Mouse (Mus musculus) liver, adult (tissue): ENCODE measurements around the gene Tmem63c.

ENCODE experiments used
- GATA4 ChIP-seq: IDR thresholded peaks from 2 replicates; pipeline ENCODE4 v1.6.1; 2014; ENCODE audit warnings: mild to moderate bottlenecking, low read length; ENCODE audit not compliant: insufficient replicate concordance

Gene Tmem63c

GRCm38 (mm10) chr12:87076610-87077009 lies 55.5 kb downstream of the Tmem63c start:
- TF ChIP-seq GATA4, result no peak

GRCm38 (mm10) chr12:87082797-87083196 lies 61.7 kb downstream of the Tmem63c start:
- no peak for TF ChIP-seq GATA4

- TF ChIP-seq GATA4, result no peak
Observed at GRCm38 (mm10) chr12:87087236-87087635, 66.1 kb downstream of the Tmem63c start.

DNA sequence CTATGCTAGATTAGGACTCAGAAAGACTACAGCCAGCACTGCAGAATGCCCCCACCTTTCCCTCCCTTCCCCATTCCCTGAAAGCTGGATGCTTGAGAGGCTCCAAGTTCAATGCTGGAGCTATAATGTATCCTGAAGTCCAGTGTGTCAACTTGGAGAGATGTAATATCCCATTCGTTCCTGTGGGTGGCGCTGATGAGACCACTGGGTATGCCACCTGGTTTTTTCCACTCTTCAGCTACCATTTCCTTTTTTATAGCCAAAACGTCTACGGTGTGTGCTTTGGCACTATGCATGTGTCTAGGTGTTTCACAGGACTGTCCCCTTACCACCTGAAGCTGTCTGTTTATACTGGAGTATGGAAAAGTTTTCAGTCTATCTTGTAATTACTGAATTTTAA lies 67.2 kb downstream of the Tmem63c start:
- no peak for TF ChIP-seq GATA4

- no peak for TF ChIP-seq GATA4
Observed at GRCm38 (mm10) chr12:87089255-87089654, 68.1 kb downstream of the Tmem63c start.

- TF ChIP-seq GATA4, result no peak
Observed at GRCm38 (mm10) chr12:87089701-87090100, 68.6 kb downstream of the Tmem63c start.

- TF ChIP-seq GATA4, result no peak
Observed at GRCm38 (mm10) chr12:87091916-87092315, 70.8 kb downstream of the Tmem63c start.

DNA sequence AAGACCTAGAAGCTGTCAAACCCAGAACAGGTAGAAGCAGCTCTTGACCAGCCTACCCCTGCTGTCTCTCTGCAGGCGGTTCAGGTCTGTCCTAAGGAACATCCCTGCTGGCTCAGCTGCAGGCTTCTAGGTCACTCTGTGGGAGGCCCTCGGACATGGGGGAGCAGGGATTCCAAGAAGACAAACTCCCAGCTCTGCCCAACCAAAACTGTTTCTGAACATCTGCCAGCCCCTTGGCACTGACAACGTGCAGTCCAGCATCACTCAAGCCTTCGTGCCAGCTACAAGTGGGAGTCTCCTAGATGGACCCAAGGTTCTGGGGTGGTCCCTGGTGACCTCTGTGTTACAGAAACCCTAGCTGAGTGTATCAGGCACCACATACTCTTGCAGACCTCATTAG lies 72.1 kb downstream of the Tmem63c start:
- TF ChIP-seq GATA4, result no peak

GRCm38 (mm10) chr12:87093671-87094070 lies 72.5 kb downstream of the Tmem63c start:
- TF ChIP-seq GATA4, result no peak

- no peak for TF ChIP-seq GATA4
Observed at GRCm38 (mm10) chr12:87100331-87100730, 79.2 kb downstream of the Tmem63c start.

DNA sequence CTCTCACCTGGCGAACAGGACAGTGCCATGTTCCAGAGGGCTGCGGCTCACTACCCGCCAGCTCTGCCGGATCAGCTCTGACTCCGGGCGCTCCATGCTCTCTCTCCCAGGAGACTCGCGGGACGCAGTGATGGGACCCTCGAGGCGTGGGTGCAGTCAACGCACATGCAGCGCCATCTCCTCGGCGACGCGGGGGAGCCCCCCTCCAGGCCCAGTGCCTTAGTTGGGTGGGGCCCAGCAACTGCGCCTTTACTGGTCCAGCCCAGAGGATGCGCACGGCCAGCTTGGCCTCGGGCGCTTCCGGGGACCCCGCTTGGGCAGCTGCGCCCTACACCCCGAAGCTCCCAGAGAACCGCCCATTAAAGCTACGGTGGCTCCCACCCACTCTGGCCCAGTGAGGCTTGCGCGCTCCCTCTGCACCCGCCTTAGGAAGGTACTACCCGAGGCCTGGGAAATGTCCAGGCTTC lies 81.1 kb downstream of the Tmem63c start, which contains the start of gene Ngb:
Gene Ngb (minus strand): TSS at position 375 of the 467 bp plus-strand sequence.
- TF ChIP-seq GATA4, result no peak

- no peak for TF ChIP-seq GATA4
Observed at GRCm38 (mm10) chr12:87103471-87103870, 82.3 kb downstream of the Tmem63c start.

DNA sequence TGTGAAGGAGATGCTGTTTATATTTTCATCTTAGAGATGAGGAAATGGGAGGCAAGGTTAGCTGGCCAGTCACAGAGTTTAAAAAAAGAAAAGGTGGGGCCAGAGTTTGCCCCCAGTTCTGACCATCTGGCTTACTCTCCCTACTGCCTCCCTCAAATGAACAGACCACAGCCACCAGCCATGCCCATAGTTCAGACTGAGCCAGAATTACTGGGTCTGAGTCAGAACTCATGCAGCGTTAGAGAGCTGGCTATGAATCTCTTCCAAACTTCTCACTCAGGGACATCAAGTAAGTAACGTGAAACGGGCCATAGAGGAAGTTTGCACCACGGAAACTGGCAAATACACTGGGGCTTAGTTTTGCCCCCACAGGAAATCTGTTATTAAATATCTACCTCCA lies 83.7 kb downstream of the Tmem63c start:
- TF ChIP-seq GATA4, result no peak

DNA sequence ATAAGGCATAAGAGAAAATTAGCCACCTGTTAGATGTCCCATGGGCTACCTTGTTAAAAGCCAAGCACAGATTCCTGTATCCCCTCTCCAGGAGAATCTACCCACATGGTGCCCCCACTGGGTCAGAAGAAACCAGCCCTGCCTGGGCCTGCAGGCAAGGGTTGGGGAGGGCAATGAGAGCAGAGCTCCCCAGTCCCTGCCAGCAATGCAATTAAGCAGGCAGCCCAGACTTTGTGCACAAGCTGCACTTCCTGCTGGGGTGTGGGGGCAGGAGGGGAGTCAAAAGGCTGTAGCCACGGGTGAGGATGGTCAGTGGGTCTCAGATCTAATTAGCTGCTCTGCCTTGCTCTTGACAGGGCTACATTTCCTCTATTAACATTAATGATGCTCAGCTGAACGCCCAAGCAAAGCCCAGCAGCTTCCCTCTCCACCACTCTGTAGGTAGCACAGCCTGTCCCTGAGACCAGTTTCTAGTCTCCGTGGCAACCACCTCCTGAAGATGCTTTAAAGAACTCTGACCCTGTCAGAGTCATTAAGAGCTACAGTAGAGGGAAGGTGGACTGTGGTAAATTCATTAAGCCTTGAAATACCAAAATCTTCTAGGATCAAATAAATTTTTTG lies 86.3 kb downstream of the Tmem63c start:
- no peak for TF ChIP-seq GATA4

GRCm38 (mm10) chr12:87121918-87122589 lies 100.9 kb downstream of the Tmem63c start:
- TF ChIP-seq GATA4, result no peak

DNA sequence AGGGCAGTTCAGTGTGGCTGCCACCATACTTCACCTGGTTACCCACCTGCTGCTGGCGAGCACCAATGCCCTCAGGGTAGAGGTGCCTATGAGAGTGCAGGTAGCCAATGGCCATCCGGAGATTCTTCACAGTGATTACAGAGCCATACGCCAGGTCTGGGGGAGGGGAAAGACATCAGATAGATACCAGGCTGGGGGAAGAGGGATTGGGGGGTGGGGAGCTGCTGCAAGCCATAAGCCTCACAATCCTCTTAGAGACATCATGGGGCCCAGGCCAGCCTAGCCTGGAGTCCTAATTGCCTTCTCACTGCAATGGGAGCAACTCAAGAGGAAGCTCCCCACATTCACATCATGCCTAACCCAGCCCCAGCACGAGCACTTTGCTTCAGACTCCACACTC lies 106.1 kb downstream of the Tmem63c start:
- no peak for TF ChIP-seq GATA4

GRCm38 (mm10) chr12:87130224-87130623 lies 109.1 kb downstream of the Tmem63c start:
- TF ChIP-seq GATA4, result no peak
